8 mouse cellular contexts compared by ENCODE assay signal in the genomic region with DNA sequence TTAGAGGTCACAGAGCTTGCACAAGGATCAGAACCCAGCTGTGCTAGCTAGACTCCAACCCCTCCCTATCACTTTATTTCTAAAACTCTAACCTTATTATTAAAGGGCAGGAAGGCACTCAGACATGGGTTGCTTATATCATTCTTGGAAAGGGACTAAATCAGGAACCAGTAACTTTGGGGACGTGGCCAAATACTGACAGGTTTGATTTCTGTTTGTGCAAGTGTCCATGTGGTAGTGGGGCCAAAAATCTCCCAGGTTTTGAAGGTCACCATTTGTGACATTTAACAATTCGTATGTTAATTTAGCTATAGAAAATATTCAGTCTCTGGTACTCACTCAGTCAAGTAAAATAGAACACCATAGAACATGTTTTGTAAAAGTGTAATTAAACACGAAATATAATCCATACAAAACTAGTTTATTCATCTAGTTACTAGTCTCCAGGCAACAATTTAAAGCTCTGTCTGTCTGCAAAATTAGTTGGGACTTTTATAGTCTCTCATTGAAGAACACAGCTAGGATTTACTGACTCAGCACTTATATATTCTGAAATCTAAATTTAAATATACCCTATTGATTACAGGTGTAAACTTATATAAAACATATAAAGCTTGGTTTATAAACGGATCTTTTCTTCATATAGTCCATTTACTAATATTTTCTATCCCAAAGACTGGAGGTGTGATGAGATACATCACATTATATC. TPM values are rescaled to one million over a fixed set of nuclear protein-coding genes. Genes with fewer than 3 reads are reported as not detected.
DNase-seq lines count a peak whose midpoint lies in the region; ATAC-seq and TF ChIP-seq lines count a peak whose summit lies in the region.
"Had no signal": no experiment of that assay in that cellular context is flagged by ENCODE, and none has a peak within 500 bp of the region (broad histone marks: within the 10 kb centered on the region; RNA-seq: fewer than 3 reads in every experiment).

No protein-coding gene starts in this region.

- H3K4me2 ChIP-seq in hindbrain, embryonic 11.5 days (replicated peaks; ENCODE audit: low read depth, low read length): no peak overlapping the region
- H3K4me2 ChIP-seq in liver, embryonic 15.5 days: peak overlapping the region; percentile 87

- no peak overlapping the region for H3K9ac ChIP-seq in hindbrain, embryonic 11.5 days (ENCODE audit: low read depth, low read length)
- H3K9ac ChIP-seq in MEL (ENCODE audit: control insufficient read depth, low read depth, low read length, poor library complexity, severe bottlenecking): peak overlapping the region; percentile 96; the same call in 1 of the 2 replicates
- H3K9ac ChIP-seq in liver, embryonic 15.5 days: no peak overlapping the region

- H3K9me3 ChIP-seq in hindbrain, embryonic 10.5 days: no peaks in the 10 kb centered on the region
- no peaks in the 10 kb centered on the region for H3K9me3 ChIP-seq in hindbrain, embryonic 11.5 days (ENCODE audit: control insufficient read depth, low read length)
- H3K9me3 ChIP-seq in MEL (replicated peaks; ENCODE audit: insufficient read depth, low read length): no peaks in the 10 kb centered on the region
- no peaks in the 10 kb centered on the region for H3K9me3 ChIP-seq in embryonic facial prominence, embryonic 10.5 days
- no peaks in the 10 kb centered on the region for H3K9me3 ChIP-seq in liver, embryonic 15.5 days (replicated peaks)

- no peak for DNase-seq in hindbrain, embryonic 10.5 days (ENCODE audit: low spot score)
- DNase-seq in hindbrain, embryonic 11.5 days (ENCODE audit: low spot score): no peak
- DNase-seq in MEL (ENCODE audit: low read depth, low spot score): no peak
- no peak for DNase-seq in embryonic facial prominence, embryonic 10.5 days (ENCODE audit: low spot score)
- no peak for DNase-seq in kidney, postnatal 25 days

- no peak for TF ChIP-seq CTCF in MEL (IDR thresholded peaks at IDR 0.05 in 2 of 3, conservative IDR thresholded peaks at IDR 0.05 in 1 of 3; ENCODE audit: control insufficient read depth in 1 of 3, insufficient read depth in 1 of 3, low read depth in 2 of 3, low read length in 3 of 3, poor library complexity in 1 of 3, severe bottlenecking in 1 of 3)

- H3K27me3 ChIP-seq in hindbrain, embryonic 10.5 days (ENCODE audit: insufficient read depth, poor library complexity, severe bottlenecking): no peaks in the 10 kb centered on the region
- no peaks in the 10 kb centered on the region for H3K27me3 ChIP-seq in hindbrain, embryonic 11.5 days (ENCODE audit: control insufficient read depth, insufficient read depth, low read length)
- no peaks in the 10 kb centered on the region for H3K27me3 ChIP-seq in MEL (ENCODE audit: control insufficient read depth in 1 of 2, insufficient read depth in 2 of 2, low read length in 2 of 2)
- H3K27me3 ChIP-seq in embryonic facial prominence, embryonic 10.5 days (replicated peaks; ENCODE audit: low read depth, poor library complexity, severe bottlenecking): no peaks in the 10 kb centered on the region
- no peaks in the 10 kb centered on the region for H3K27me3 ChIP-seq in liver, embryonic 15.5 days

- no peaks in the 10 kb centered on the region for H3K36me3 ChIP-seq in hindbrain, embryonic 10.5 days
- H3K36me3 ChIP-seq in hindbrain, embryonic 11.5 days (ENCODE audit: control insufficient read depth, insufficient read depth, low read length): no peaks in the 10 kb centered on the region
- H3K36me3 ChIP-seq in MEL (ENCODE audit: control insufficient read depth in 1 of 2, insufficient read depth in 2 of 2, low read length in 2 of 2): peaks cover 0 to 2% of the 10 kb centered on the region in 2 experiments; a peak in 2 of 4 replicates
- no peaks in the 10 kb centered on the region for H3K36me3 ChIP-seq in embryonic facial prominence, embryonic 10.5 days (replicated peaks)
- no peaks in the 10 kb centered on the region for H3K36me3 ChIP-seq in liver, embryonic 15.5 days (replicated peaks)

- peak overlapping the region; percentile 82 for H3K4me3 ChIP-seq in hindbrain, embryonic 10.5 days
- H3K4me3 ChIP-seq in hindbrain, embryonic 11.5 days (ENCODE audit: low read depth, low read length): no peak overlapping the region
- H3K4me3 ChIP-seq in MEL (ENCODE audit: control insufficient read depth in 1 of 2, insufficient read depth in 1 of 2, low read depth in 2 of 2, low read length in 2 of 2): peak overlapping the region in 1 of 2 experiments; percentile 76; a peak in 1 of 4 replicates
- H3K4me3 ChIP-seq in embryonic facial prominence, embryonic 10.5 days: peak overlapping the region; percentile 84
- H3K4me3 ChIP-seq in liver, embryonic 15.5 days (replicated peaks): no peak overlapping the region

- H3K4me1 ChIP-seq in hindbrain, embryonic 10.5 days (replicated peaks): no peaks in the 10 kb centered on the region
- H3K4me1 ChIP-seq in hindbrain, embryonic 11.5 days (replicated peaks; ENCODE audit: control insufficient read depth, insufficient read depth, low read length): no peaks in the 10 kb centered on the region
- H3K4me1 ChIP-seq in MEL (ENCODE audit: control insufficient read depth in 1 of 2, insufficient read depth in 2 of 2, low read length in 2 of 2): peaks cover 2 to 5% of the 10 kb centered on the region in 2 experiments; a peak in 2 of 4 replicates
- no peaks in the 10 kb centered on the region for H3K4me1 ChIP-seq in embryonic facial prominence, embryonic 10.5 days
- H3K4me1 ChIP-seq in liver, embryonic 15.5 days (replicated peaks): peaks cover 5% of the 10 kb centered on the region; the same call in 1 of the 2 replicates

- H3K79me2 ChIP-seq in MEL (ENCODE audit: control insufficient read depth, insufficient read depth, low read length, poor library complexity): peaks cover 25% of the 10 kb centered on the region

- no peak for TF ChIP-seq POLR2A in MEL (IDR thresholded peaks at IDR 0.05; ENCODE audit: control insufficient read depth in 1 of 2, insufficient read depth in 1 of 2, low read depth in 1 of 2, low read length in 2 of 2, poor library complexity in 1 of 2)

- WGBS in hindbrain, embryonic 10.5 days: 63% methylated on average over 4 of the region's 4 CpGs
- WGBS in hindbrain, embryonic 11.5 days: 53% methylated on average over 4 of the region's 4 CpGs
- WGBS in embryonic facial prominence, embryonic 10.5 days: 64% methylated on average over 4 of the region's 4 CpGs
- 47% methylated on average over 4 of the region's 4 CpGs for WGBS in liver, embryonic 15.5 days (ENCODE audit: insufficient replicate concordance)

- peak overlapping the region; percentile 93 for H3K27ac ChIP-seq in hindbrain, embryonic 10.5 days
- H3K27ac ChIP-seq in hindbrain, embryonic 11.5 days (ENCODE audit: low read depth, low read length): no peak overlapping the region
- no peak overlapping the region for H3K27ac ChIP-seq in MEL (ENCODE audit: control insufficient read depth, low read depth, low read length)
- no peak overlapping the region for H3K27ac ChIP-seq in embryonic facial prominence, embryonic 10.5 days (replicated peaks)
- no peak overlapping the region for H3K27ac ChIP-seq in liver, embryonic 15.5 days (replicated peaks)

- no peak for TF ChIP-seq RAD21 in MEL (IDR thresholded peaks at IDR 0.05; ENCODE audit: low read depth, low read length)

- ATAC-seq in hindbrain, embryonic 11.5 days (ENCODE audit: low FRiP score): no peak
- ATAC-seq in liver, embryonic 15.5 days (ENCODE audit: insufficient read depth): no peak
- no peak for ATAC-seq in CD4-positive, CD25-positive, alpha-beta regulatory T cell, adult 4 months

- no peak for TF ChIP-seq EP300 in MEL (IDR thresholded peaks at IDR 0.05; ENCODE audit: low read depth in 1 of 2, low read length in 2 of 2)

TF ChIP-seq in MEL, 35 proteins besides CTCF, POLR2A, EP300 and RAD21:
- TF ChIP-seq HCFC1 (IDR thresholded peaks at IDR 0.05; ENCODE audit: low read depth, low read length): no peak
- TF ChIP-seq MAZ (IDR thresholded peaks at IDR 0.05; ENCODE audit: low read depth, low read length): no peak
- no peak for TF ChIP-seq GATA1 (IDR thresholded peaks at IDR 0.05; ENCODE audit: low read depth, low read length)
- TF ChIP-seq MAFK (IDR thresholded peaks at IDR 0.05; ENCODE audit: borderline replicate concordance, low read depth, low read length): peak; percentile 79
- TF ChIP-seq MAX (IDR thresholded peaks at IDR 0.05; ENCODE audit: low read length): no peak
- no peak for TF ChIP-seq ETS1 (IDR thresholded peaks at IDR 0.05; ENCODE audit: low read depth, low read length)
- TF ChIP-seq JUND (IDR thresholded peaks at IDR 0.05; ENCODE audit: low read depth, low read length): no peak
- TF ChIP-seq POLR2AphosphoS2 (IDR thresholded peaks at IDR 0.05; ENCODE audit: low read length): no peak

RNA-seq across cellular contexts. Expression of gene Kdm6a, which starts 1.5 kb away (rescaled TPM):
- polyA plus RNA-seq in hindbrain, embryonic 10.5 days (2016; fragmentation: Nextera tagmentation; extraction: Ambion mirVana): 28.9 and 31.0 TPM in 2 replicates
- 35.3 and 36.2 TPM in 2 replicates for polyA plus RNA-seq in hindbrain, embryonic 11.5 days (2014; fragmentation: Nextera tagmentation; extraction: Ambion mirVana)
- total RNA-seq in MEL (2012; rRNA removed): 19.6 and 22.9 TPM in 2 replicates
- polyA plus RNA-seq in MEL (2012; ENCODE audit: insufficient read depth in 1 of 2, insufficient read length in 2 of 2, low read depth in 1 of 2, low replicate concordance in 2 of 2, missing spikeins in 1 of 2): 10 to 100 TPM in 1 of 2 experiments, not detected in 1; 20.1 TPM
- 31.8 and 33.6 TPM in 2 replicates for polyA plus RNA-seq in embryonic facial prominence, embryonic 10.5 days (2016; fragmentation: Nextera tagmentation; extraction: Ambion mirVana)
- polyA plus RNA-seq in liver, embryonic 15.5 days (2015; fragmentation: Nextera tagmentation; extraction: Ambion mirVana): 15.9 and 18.2 TPM in 2 replicates
- 10 to 100 TPM; 26.8 to 29.1 TPM for polyA plus RNA-seq in CD4-positive, CD25-positive, alpha-beta regulatory T cell, adult 4 months (2017; shearing (Covaris generic))

RNA-seq across cellular contexts. Expression of gene Dusp21, which starts 15.2 kb away (rescaled TPM):
- not detected in 2 replicates for polyA plus RNA-seq in hindbrain, embryonic 10.5 days (2016; fragmentation: Nextera tagmentation; extraction: Ambion mirVana)
- polyA plus RNA-seq in hindbrain, embryonic 11.5 days (2014; fragmentation: Nextera tagmentation; extraction: Ambion mirVana): not detected in 2 replicates
- not detected in 2 replicates for total RNA-seq in MEL (2012; rRNA removed)
- polyA plus RNA-seq in MEL (2012; ENCODE audit: insufficient read depth in 1 of 2, insufficient read length in 2 of 2, low read depth in 1 of 2, low replicate concordance in 2 of 2, missing spikeins in 1 of 2): not detected
- polyA plus RNA-seq in embryonic facial prominence, embryonic 10.5 days (2016; fragmentation: Nextera tagmentation; extraction: Ambion mirVana): not detected in 2 replicates
- polyA plus RNA-seq in liver, embryonic 15.5 days (2015; fragmentation: Nextera tagmentation; extraction: Ambion mirVana): not detected in 2 replicates
- polyA plus RNA-seq in CD4-positive, CD25-positive, alpha-beta regulatory T cell, adult 4 months (2017; shearing (Covaris generic)): not detected
- polyA plus RNA-seq: cortical plate, adult 2 months had no signal

Comparison
In these comparisons a context has a peak if more than half of its experiments do, and no peak if none do; other contexts are left out.
1. H3K4me3 ChIP-seq: peak in hindbrain, embryonic 10.5 days (single experiment) and embryonic facial prominence, embryonic 10.5 days (single experiment); none in hindbrain, embryonic 11.5 days (single experiment) and liver, embryonic 15.5 days (single experiment).